Mouse (Mus musculus) lung, postnatal 36 days (tissue): Measurements from ENCODE around the gene Rpp30.

ENCODE experiments used
- DNase-seq: peaks from one replicate; pipeline ENCODE4 v3.0.0; 2022; ENCODE audit warnings: mixed read lengths

Rpp30 gene

DNA sequence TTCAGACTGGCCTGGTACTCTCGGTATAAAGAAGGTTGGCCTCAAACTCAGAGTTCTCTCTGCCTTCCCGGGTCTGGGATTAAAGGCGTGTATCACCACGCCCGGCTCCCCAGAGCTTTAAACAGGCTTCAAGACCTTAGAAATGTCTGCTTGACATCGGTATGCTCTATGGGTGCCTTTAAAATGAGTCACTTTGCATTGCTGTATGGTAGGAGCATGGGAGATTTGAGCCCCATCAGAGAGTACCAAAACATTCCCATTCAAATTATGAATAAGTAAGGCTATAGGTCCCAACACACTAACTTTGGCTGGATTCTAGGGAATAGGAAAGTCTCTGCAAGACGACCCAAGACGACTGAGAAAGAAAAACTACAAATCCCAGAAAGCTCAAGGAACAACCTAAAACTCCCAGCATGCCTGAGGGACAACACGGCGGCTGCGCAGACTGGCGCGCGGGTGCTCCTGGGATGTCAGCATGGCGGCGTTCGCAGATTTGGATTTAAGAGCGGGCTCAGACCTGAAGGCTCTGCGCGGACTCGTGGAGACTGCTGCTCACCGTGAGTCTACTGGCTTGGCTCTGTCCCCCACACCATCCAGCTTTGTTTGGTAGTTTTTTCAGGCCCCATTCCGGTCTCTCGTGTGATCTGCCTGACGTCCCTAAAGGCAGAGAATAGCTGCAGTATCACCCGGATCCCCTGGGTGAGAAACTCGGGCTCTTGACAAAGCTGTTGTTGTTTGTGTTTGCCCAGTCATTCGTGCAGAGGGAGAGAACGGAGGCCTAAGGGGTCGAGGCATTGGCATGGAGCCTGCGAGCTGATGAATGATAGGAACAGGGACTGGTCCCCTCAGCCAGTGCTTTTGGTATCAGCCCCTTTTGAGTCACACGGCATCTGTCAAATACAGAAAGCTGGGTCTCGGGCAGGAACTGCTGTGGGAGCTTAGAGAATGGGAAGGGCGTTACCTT is at the start of gene Rpp30:
TSS of gene Rpp30 (plus strand) at position 455 of the 964 bp plus-strand sequence.
- DNase-seq: peak; percentile 91

DNA sequence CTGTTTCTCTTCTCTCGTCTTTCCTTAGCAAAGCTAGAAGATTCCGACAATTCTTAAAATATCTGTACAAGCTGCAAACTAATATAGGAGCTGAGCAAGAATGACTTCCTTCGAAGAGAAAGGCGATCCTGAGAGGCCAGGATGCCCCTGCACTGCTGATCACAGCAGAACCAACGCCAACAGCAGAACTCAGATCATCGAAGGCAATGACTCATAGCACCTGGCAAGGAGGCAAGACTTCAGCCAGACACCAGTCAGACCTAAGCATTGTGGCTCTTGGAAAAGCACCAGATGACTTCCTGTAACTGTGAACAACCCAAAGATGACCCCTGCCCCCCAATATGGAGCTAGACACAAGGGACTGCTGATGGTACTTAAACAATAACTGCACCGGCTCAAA is 37.5 kb upstream of the Rpp30 start:
- no peak for DNase-seq

GRCm38 (mm10) chr19:36056502-36057221 is 26.9 kb upstream of the Rpp30 start:
- DNase-seq: no peak

- DNase-seq: no peak
These were observed 26.2 kb upstream of the Rpp30 start, which contains the start of gene Htr7 for GRCm38 (mm10) chr19:36057231-36057811. Gene Htr7, minus strand, starts transcription at chr19:36057507.

GRCm38 (mm10) chr19:36062801-36063529 is 20.6 kb upstream of the Rpp30 start:
- DNase-seq: no peak

DNA sequence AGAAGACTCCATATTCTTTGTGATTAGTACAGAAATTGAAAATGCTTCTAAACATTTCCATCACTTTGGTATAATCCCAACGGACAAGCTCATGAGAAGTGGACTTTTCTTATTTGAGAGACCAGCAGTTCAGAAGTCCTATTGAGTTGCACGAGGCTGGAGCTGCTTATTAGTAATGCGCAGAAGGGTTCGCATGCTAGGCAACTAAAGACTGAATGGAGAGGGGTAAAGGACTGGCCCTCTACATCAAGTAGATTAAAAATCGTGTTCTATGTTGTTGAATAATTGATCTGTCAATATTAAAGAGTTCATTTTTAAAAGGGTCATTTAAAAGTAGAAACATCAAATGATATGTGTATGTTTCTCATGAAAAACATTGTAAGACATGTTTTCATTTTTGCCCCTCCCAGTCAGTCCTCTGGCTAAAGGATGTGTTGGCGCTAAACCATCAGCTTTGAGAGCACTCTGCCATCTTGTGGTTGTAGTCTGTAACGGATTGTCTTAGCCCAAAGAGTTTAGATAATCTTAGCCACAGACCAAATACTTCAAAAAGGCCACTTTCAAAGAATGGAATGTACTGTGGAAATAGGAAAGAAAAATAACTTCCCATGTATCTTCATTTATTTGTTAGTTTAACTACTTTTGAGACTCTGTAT is 782 bp upstream of the Rpp30 start:
- peak; percentile 76 for DNase-seq

GRCm38 (mm10) chr19:36090781-36091180 is 7.3 kb downstream of the Rpp30 start:
- DNase-seq: peak; percentile 6

- DNase-seq: no peak
These were observed 13.7 kb downstream of the Rpp30 start for GRCm38 (mm10) chr19:36097194-36097593.

DNA sequence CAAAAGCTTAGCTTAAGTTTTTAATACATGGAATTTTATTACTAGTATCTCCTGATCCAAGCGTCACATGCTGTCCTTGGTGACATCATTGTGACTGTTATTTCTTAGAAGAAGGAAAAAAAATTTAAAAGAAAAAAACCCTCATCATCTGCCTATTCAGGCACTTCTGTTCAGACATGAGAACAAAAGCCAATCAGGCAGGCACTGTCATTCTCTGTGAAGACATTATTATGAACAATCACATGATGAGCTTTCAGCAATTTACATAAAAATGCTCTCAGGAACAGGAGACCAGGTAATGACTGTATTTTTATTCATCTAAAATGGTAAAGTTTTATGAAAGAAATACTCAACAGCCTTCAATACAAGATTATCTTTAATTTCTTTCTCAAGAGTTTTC is 14.7 kb downstream of the Rpp30 start:
- no peak for DNase-seq

GRCm38 (mm10) chr19:36098916-36099315 is 15.4 kb downstream of the Rpp30 start:
- DNase-seq: no peak

DNA sequence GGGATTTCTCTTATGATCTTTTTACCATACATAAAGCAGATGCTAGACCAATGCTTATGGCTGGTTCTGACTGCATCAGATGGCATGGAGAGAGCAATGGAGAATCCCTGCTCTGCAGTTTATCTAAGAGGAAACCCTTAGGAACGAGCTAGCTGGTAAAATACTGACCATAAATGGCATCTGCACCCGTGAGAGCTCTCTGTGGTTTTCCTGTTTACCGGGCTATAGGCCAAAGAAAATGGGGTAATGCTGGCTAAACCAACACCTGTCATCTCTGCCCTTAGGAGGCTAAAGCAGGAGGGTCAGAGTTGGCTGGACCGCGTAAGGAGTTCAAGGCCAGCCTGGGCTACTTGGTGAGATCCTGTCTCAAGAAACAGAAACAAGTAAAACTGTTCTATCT is 20.4 kb downstream of the Rpp30 start:
- no peak for DNase-seq

DNA sequence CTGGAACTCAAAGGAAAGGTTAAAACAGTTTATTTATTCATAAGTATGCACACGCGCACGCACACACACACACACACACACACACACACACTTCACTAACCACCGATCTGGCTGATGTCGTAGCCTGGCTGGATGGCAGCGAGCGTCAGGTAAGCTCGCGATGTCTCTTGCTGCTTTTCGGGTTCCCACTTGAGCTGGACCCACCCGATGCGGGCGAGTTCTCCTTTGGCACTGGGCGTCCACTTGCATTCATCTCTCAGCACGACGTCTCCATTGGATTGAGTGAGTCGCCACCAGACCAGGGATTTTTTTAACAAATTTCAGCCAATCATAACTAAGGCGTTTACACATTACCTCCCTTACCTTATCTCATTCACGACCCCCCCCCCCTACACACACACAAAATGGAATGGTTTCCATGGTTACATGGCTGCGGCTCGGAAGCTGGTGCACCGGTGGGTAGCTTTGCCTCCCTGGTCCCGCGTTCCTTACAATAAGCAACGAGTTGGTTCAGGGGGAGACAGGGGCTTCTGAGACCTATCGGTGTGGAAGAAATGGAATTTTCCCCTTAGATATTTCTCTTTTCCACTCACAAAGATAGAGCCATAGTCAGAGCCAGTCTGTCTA is 25.9 kb downstream of the Rpp30 start:
- no peak for DNase-seq

DNA sequence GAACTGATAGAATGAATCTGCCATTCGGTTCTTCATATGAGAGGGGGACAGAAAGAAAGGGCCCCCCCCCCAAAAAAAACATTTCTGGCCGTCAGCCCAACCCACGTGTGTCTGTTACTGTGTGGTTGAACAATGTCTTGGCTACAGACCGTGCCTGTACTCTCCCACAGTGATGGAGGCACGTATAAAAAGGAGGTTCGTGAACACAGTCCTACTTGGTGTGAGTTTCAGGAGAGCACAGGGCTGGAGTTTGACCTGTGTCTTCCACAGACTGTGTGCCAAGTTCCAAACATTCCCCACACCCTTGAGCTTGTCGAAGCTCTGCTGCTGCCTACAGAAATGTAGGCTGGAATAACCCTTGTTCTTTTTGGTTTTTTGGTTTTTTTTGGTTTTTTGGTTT is 26.9 kb downstream of the Rpp30 start:
- DNase-seq: no peak

- DNase-seq: peak; percentile 51
These were observed 27.8 kb downstream of the Rpp30 start for GRCm38 (mm10) chr19:36111054-36111895.

DNA sequence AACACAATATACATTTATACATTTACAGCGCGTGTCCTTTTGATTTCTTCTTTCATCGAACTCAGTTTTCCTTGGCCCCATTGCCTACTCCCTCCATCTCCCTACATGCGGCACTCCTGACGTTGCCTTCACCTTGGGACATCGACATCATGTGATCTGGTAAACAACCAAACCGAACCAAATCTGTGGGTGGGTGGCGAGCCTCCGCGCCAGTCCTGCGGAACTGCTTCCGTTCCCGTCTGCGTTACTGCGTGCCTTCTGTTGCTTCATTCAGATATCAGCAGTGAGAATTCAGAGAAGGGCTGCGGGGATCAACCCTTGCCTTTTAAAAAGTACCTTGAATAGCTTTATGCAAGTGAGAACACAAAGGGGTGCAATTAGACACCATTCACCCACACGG is 28.5 kb downstream of the Rpp30 start:
- no peak for DNase-seq

DNA sequence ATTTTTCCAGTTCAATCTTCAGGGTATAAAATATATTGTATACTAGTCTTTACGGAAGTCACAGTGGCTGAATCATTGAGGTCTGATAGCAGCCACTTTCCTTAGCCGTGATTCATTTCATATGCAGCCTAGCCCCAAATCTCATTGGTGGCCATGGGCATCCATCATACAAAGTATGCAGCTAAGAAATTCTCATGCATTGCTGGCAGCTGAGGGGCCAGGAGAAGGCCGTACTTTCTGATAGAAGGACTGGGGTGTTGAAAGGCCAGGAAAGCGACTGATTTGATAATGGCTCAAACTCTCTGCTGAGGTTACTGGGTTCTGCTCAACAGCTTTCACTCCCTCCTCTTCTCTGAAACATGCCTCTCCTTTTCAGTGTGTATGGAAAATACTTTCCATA is 32.7 kb downstream of the Rpp30 start:
- DNase-seq: no peak

- DNase-seq: no peak
These were observed 35.7 kb downstream of the Rpp30 start for GRCm38 (mm10) chr19:36119219-36119618.

GRCm38 (mm10) chr19:36119783-36120471 is 36.4 kb downstream of the Rpp30 start, which contains the start of gene Ankrd1:
Gene Ankrd1, minus strand, starts transcription at chr19:36120099.
- DNase-seq: no peak

- DNase-seq: no peak
These were observed 40.7 kb downstream of the Rpp30 start for GRCm38 (mm10) chr19:36124203-36124602.

- no peak for DNase-seq
These were observed 44.9 kb downstream of the Rpp30 start for GRCm38 (mm10) chr19:36128440-36128839.
